Mouse (Mus musculus): Measurements from ENCODE around the gene Magoh. TPM values are rescaled to one million over a fixed set of nuclear protein-coding genes. Genes with fewer than 3 reads are reported as not detected.
A peak's percentile ranks its signal among the peaks of the same experiment; 100 is the strongest.

The Magoh gene
- polyA plus RNA-seq (2012; rRNA removed) = 27.1 and 28.4 TPM in 2 replicates

DNA sequence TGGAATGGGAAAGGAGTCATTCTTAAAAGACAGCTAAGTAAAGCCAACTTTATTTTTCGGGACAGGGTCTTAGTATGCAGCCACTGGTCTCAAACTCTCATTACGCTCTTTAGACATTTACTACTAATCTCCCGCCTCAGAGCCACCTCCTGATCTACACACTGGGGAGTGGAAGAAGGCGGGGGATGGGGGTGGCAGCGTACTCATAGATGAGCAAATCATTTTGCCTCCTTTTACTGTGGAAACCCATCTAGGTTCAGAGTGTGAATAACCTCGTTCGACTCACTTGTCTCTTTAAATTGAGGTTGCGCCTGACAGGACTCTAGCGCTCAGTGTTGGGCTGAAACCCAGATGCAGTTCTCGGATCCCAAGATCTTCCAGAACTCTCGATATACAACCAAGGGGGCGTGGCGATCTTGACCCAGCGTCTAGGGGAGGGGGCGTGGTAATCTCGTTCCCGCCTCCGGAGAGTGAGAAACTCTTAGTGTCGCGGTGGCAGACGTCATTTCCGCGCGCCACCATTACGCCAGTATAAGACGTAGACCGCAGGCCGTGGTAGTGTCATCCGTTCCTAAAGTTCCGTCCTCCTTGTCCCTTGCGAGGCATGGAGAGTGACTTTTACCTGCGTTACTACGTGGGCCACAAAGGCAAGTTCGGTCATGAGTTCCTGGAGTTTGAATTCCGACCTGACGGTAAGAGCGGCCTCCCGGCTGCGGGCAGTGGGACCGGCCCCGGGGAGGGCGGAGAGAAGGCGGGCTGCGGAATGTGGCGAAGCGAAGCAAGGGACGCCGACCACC, at the start of gene Magoh:
Gene Magoh, plus strand, starts transcription at position 502 of the 797 bp plus-strand sequence.
- TF ChIP-seq POLR2A (IDR thresholded peaks at IDR 0.05; ENCODE audit: control insufficient read depth, low read depth, low read length) (peak; percentile 98), CTCF (IDR thresholded peaks at IDR 0.05; ENCODE audit: control insufficient read depth, insufficient read depth, insufficient replicate concordance, low read depth, low read length) (no peak)
- Histone ChIP-seq H3K27ac (ENCODE audit: control insufficient read depth, insufficient read depth, low read depth, low read length) (peak within 1 kb of the TSS; percentile 87), H3K4me1 (ENCODE audit: control insufficient read depth, insufficient read depth, low read length) (peaks cover 4% of the 10 kb centered on the region; the same call in 1 of the 2 replicates), H3K36me3 (ENCODE audit: control insufficient read depth, insufficient read depth, low read length) (no peaks in the 10 kb centered on the region; the same call in 1 of the 2 replicates), H3K27me3 (ENCODE audit: control insufficient read depth, insufficient read depth, low read length) (no peaks in the 10 kb centered on the region), H3K4me3 (ENCODE audit: control insufficient read depth, low read depth, low read length) (peak within 1 kb of the TSS; percentile 99)

DNA sequence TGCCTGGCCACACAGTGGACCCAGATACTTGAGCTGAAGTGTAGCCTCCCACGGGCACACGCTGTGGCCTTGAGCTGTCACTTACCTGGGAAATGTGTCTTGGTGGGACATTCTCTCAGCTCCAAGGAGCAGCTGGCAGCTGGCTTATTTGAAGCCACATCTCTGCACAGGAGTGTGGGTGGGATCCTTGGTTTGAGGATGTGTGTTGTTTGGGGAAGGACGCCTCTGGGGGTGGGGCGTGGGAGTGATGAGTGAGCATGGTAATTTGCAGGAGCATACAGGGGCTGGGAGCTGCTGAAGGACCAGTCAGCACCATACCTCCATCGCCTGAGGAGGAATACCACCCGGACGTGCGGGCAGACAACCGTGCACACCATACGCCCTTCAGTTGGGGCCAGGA, 49.4 kb upstream of the Magoh start:
- Histone ChIP-seq H3K27ac (ENCODE audit: control insufficient read depth, insufficient read depth, low read depth, low read length) (no peak overlapping the region), H3K4me3 (ENCODE audit: control insufficient read depth, low read depth, low read length) (peak overlapping the region; percentile 77), H3K27me3 (ENCODE audit: control insufficient read depth, insufficient read depth, low read length) (no peaks in the 10 kb centered on the region), H3K36me3 (ENCODE audit: control insufficient read depth, insufficient read depth, low read length) (no peaks in the 10 kb centered on the region), H3K4me1 (ENCODE audit: control insufficient read depth, insufficient read depth, low read length) (no peaks in the 10 kb centered on the region; the same call in 1 of the 2 replicates)
- TF ChIP-seq CTCF (IDR thresholded peaks at IDR 0.05; ENCODE audit: control insufficient read depth, insufficient read depth, insufficient replicate concordance, low read depth, low read length) (no peak), POLR2A (IDR thresholded peaks at IDR 0.05; ENCODE audit: control insufficient read depth, low read depth, low read length) (no peak)

DNA sequence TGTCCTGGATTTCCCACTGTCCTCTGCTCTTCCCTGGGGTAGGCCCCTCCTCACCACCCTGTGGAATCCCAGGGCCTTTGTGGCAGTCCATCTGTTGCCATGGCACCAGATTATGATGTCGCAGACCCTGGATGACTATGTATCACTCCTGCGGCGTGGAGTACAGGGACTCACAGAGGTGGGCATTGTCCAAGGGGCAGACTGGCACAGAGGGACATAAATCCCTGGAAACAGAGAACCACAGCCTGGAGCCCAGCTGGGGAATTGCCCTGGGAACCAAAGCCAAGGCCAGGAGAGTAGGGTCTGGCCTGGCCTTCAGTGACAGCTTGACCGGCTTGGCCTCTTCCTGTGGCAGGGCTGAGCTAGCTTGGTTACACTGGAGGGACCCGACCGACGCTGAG, 48.7 kb upstream of the Magoh start:
- no peaks in the 10 kb centered on the region for H3K27me3 ChIP-seq (ENCODE audit: control insufficient read depth, insufficient read depth, low read length)
- H3K4me3 ChIP-seq (ENCODE audit: control insufficient read depth, low read depth, low read length) = peak overlapping the region; percentile 77
- TF ChIP-seq CTCF (IDR thresholded peaks at IDR 0.05; ENCODE audit: control insufficient read depth, insufficient read depth, insufficient replicate concordance, low read depth, low read length) = no peak
- peak; percentile 74; the same call in 1 of the 2 replicates for TF ChIP-seq POLR2A (IDR thresholded peaks at IDR 0.05; ENCODE audit: control insufficient read depth, low read depth, low read length)
- peak overlapping the region; percentile 29; the same call in 1 of the 2 replicates for H3K27ac ChIP-seq (ENCODE audit: control insufficient read depth, insufficient read depth, low read depth, low read length)
- peaks cover 2% of the 10 kb centered on the region; the same call in 1 of the 2 replicates for H3K4me1 ChIP-seq (ENCODE audit: control insufficient read depth, insufficient read depth, low read length)
- no peaks in the 10 kb centered on the region for H3K36me3 ChIP-seq (ENCODE audit: control insufficient read depth, insufficient read depth, low read length)

DNA sequence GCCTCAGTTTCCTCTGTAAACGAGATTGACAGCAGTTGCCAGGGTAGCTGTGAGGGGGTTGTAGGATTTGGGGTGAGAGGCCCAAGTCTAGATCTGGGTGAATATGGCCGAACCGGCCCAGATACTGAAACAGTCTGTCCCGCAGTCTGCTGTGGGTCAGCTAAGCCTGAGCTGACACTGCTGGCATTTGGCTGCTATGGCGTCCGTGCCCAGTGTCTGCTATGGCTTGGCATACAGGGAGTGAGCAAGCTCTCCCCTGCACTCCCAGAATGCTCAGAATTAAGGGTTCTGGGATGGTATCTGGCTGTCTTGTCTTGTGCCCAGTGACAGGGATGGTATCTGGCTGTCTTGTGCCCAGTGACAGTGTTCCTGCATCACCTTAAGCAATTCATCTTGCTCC, 47.9 kb upstream of the Magoh start:
- Histone ChIP-seq H3K27ac (ENCODE audit: control insufficient read depth, insufficient read depth, low read depth, low read length) (no peak overlapping the region), H3K4me1 (ENCODE audit: control insufficient read depth, insufficient read depth, low read length) (peaks cover 2% of the 10 kb centered on the region), H3K4me3 (ENCODE audit: control insufficient read depth, low read depth, low read length) (peak overlapping the region; percentile 77)

DNA sequence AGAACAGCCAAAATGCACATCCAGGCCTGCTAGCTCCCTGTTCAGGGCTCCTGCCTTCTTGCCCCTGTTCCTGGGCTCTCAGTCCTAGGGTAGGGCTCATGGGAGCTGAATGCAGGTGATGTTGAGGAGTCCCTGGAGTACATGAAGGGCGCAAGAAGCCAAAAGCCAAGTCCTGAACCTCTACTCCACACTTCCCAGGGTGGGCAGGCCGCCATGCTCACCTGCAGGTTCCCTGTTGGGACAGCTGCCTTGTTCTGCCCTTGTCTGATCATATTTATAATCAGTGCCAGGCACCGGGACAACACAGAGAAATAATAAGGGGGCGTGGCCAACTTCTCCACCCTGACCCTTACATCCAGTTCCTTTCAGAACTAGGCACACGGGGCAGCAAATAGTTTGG, 46.0 kb upstream of the Magoh start:
- Histone ChIP-seq H3K27me3 (ENCODE audit: control insufficient read depth, insufficient read depth, low read length) (no peaks in the 10 kb centered on the region), H3K4me1 (ENCODE audit: control insufficient read depth, insufficient read depth, low read length) (peaks cover 2% of the 10 kb centered on the region), H3K36me3 (ENCODE audit: control insufficient read depth, insufficient read depth, low read length) (no peaks in the 10 kb centered on the region), H3K27ac (ENCODE audit: control insufficient read depth, insufficient read depth, low read depth, low read length) (no peak overlapping the region), H3K4me3 (ENCODE audit: control insufficient read depth, low read depth, low read length) (peak overlapping the region; percentile 77)
- TF ChIP-seq CTCF (IDR thresholded peaks at IDR 0.05; ENCODE audit: control insufficient read depth, insufficient read depth, insufficient replicate concordance, low read depth, low read length) (no peak), POLR2A (IDR thresholded peaks at IDR 0.05; ENCODE audit: control insufficient read depth, low read depth, low read length) (no peak)

More for the DNA sequence above, 47.9 kb upstream of the Magoh start:
- TF ChIP-seq POLR2A (IDR thresholded peaks at IDR 0.05; ENCODE audit: control insufficient read depth, low read depth, low read length) (no peak), CTCF (IDR thresholded peaks at IDR 0.05; ENCODE audit: control insufficient read depth, insufficient read depth, insufficient replicate concordance, low read depth, low read length) (no peak)
- H3K36me3 ChIP-seq (ENCODE audit: control insufficient read depth, insufficient read depth, low read length) = no peaks in the 10 kb centered on the region
- H3K27me3 ChIP-seq (ENCODE audit: control insufficient read depth, insufficient read depth, low read length) = no peaks in the 10 kb centered on the region

DNA sequence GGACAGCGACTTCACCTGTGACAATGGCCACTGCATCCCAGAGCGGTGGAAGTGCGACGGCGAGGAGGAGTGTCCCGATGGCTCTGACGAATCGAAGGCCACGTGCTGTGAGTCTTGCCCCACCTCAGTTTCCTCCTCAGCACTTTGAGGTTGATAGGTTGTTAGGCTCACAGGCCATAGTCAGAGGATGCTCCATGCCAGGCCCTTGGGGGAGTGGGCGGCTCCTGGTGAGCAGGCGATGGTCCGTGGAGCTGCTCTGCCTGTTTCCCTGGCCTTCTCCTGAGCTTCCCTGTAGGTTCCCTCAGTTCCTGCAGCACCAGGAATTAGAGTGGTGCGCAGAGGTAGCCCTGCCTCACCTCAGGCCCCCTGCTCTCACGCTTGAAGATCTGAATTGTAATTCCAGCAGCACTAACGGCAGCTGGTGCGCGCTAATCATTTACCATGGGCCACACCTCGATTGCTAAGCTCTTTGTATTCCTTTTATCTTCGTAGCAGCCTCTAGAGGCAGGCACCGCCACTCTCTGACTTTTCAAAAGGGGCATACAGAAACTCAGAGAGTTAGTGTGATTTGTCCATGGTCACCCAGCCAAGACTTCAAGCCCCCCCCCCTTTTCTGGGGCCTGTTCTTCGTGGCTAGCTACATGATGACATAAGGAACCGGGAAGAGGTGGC, 44.8 kb upstream of the Magoh start:
- no peak overlapping the region for H3K27ac ChIP-seq (ENCODE audit: control insufficient read depth, insufficient read depth, low read depth, low read length)
- H3K4me3 ChIP-seq (ENCODE audit: control insufficient read depth, low read depth, low read length) = peak overlapping the region; percentile 10; the same call in 1 of the 2 replicates
- no peaks in the 10 kb centered on the region for H3K36me3 ChIP-seq (ENCODE audit: control insufficient read depth, insufficient read depth, low read length)
- TF ChIP-seq POLR2A (IDR thresholded peaks at IDR 0.05; ENCODE audit: control insufficient read depth, low read depth, low read length) = no peak
- TF ChIP-seq CTCF (IDR thresholded peaks at IDR 0.05; ENCODE audit: control insufficient read depth, insufficient read depth, insufficient replicate concordance, low read depth, low read length) = no peak
- no peaks in the 10 kb centered on the region for H3K27me3 ChIP-seq (ENCODE audit: control insufficient read depth, insufficient read depth, low read length)
- H3K4me1 ChIP-seq (ENCODE audit: control insufficient read depth, insufficient read depth, low read length) = peaks cover 2% of the 10 kb centered on the region

DNA sequence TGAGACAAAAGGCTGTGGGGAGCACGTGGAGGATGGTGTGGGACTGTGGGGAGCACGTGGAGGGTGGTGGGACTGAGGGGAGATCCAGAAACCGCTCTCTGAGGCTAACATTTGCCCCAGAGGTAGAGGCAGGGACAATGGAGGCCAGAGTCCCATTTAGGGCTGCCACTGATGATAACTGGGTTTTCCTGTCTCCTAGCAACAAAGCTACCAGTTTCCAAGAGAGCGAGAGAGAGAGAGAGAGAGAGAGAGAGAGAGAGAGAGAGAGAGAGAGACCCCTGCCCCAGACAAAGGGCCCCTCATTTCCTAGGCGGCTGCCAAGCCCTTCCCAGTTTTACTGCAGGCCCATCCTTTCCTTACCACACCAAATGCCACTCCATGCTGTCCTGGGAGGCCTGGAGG, 44.0 kb upstream of the Magoh start:
- Histone ChIP-seq H3K27ac (ENCODE audit: control insufficient read depth, insufficient read depth, low read depth, low read length) (no peak overlapping the region), H3K27me3 (ENCODE audit: control insufficient read depth, insufficient read depth, low read length) (no peaks in the 10 kb centered on the region), H3K4me1 (ENCODE audit: control insufficient read depth, insufficient read depth, low read length) (peaks cover 2% of the 10 kb centered on the region), H3K4me3 (ENCODE audit: control insufficient read depth, low read depth, low read length) (no peak overlapping the region), H3K36me3 (ENCODE audit: control insufficient read depth, insufficient read depth, low read length) (no peaks in the 10 kb centered on the region)
- TF ChIP-seq CTCF (IDR thresholded peaks at IDR 0.05; ENCODE audit: control insufficient read depth, insufficient read depth, insufficient replicate concordance, low read depth, low read length) (no peak), POLR2A (IDR thresholded peaks at IDR 0.05; ENCODE audit: control insufficient read depth, low read depth, low read length) (no peak)
